Mouse (Mus musculus): ENCODE data around the gene Exoc6b.

DNA sequence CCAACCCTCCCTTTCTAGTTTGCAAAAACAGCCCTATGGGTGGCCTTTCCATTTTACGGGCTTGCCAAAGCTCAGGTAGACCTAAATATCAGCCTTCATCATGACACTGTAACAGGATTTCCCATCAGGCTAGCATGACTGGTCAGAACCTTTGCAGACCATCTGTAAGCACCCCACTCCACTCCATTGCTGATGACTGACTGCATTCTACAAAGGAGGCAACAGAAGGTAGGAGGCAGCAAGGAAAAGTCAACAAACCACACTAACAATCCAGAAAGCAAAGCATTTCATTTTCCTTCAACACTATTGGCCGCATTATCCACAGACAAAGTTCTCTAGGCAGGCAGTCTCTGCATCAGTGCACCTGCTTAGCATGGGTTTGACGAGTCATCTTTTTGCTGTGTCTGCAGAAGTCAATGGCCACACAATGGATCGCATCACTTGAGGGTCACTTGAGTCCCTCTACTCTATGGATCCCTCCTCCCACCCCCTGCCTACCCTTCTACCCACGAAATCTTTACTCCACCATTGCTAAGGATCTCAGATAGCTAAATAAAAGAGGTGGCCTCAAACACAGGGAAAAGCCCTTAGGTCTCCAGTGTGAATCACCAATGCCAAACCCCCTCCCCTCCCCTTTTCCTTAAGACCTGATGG lies 323.0 kb downstream of the Exoc6b start:
- no peak for TF ChIP-seq POLR2A (IDR thresholded peaks at IDR 0.05; ENCODE audit: extremely low read depth, insufficient read depth, low read length)
- TF ChIP-seq CTCF (IDR thresholded peaks at IDR 0.05; ENCODE audit: extremely low read depth, insufficient read depth, low read length) = no peak

All from cortical plate, adult 2 months (tissue).